Mouse (Mus musculus) lung, postnatal 36 days (tissue): ENCODE results near the gene Nfe2l3.
"Not testable (repeated sequence)": the region's sequence is repeated elsewhere in the genome, so short reads cannot be mapped to it uniquely, and the experiment has no call there.

Experiments used
- DNase-seq: peaks from one replicate; pipeline ENCODE4 v3.0.0; 2022; ENCODE audit warnings: mixed read lengths

Nfe2l3 gene

GRCm38 (mm10) chr6:51432535-51433397 lies at the start of gene Nfe2l3:
Nfe2l3 (plus strand) TSS chr6:51432670.
- peak; percentile 74 for DNase-seq

- DNase-seq: peak; percentile 96
Observed at GRCm38 (mm10) chr6:51383769-51384755, 48.4 kb upstream of the Nfe2l3 start.

GRCm38 (mm10) chr6:51390505-51390904 lies 42.0 kb upstream of the Nfe2l3 start:
- DNase-seq: peak; percentile 17

GRCm38 (mm10) chr6:51391816-51392490 lies 40.5 kb upstream of the Nfe2l3 start:
- DNase-seq: no peak

GRCm38 (mm10) chr6:51393341-51394128 lies 38.9 kb upstream of the Nfe2l3 start:
- peak; percentile 71 for DNase-seq

GRCm38 (mm10) chr6:51394367-51394766 lies 38.1 kb upstream of the Nfe2l3 start:
- DNase-seq: not testable (repeated sequence)

GRCm38 (mm10) chr6:51394963-51395362 lies 37.5 kb upstream of the Nfe2l3 start:
- not testable (repeated sequence) for DNase-seq

- DNase-seq: no peak
Observed at GRCm38 (mm10) chr6:51395486-51395885, 37.0 kb upstream of the Nfe2l3 start.

GRCm38 (mm10) chr6:51399113-51399518 lies 33.4 kb upstream of the Nfe2l3 start:
- DNase-seq: peak; percentile 77

GRCm38 (mm10) chr6:51401294-51401693 lies 31.2 kb upstream of the Nfe2l3 start:
- DNase-seq: no peak

GRCm38 (mm10) chr6:51403598-51403997 lies 28.9 kb upstream of the Nfe2l3 start:
- no peak for DNase-seq

- DNase-seq: no peak
Observed at GRCm38 (mm10) chr6:51404502-51404901, 28.0 kb upstream of the Nfe2l3 start.

- DNase-seq: no peak
Observed at GRCm38 (mm10) chr6:51416433-51416832, 16.0 kb upstream of the Nfe2l3 start.

GRCm38 (mm10) chr6:51417306-51417936 lies 15.0 kb upstream of the Nfe2l3 start:
- peak; percentile 38 for DNase-seq

- no peak for DNase-seq
Observed at GRCm38 (mm10) chr6:51423466-51424122, 8.9 kb upstream of the Nfe2l3 start.

GRCm38 (mm10) chr6:51424537-51424936 lies 7.9 kb upstream of the Nfe2l3 start:
- DNase-seq: no peak

- DNase-seq: no peak
Observed at GRCm38 (mm10) chr6:51434270-51434669, 1.8 kb downstream of the Nfe2l3 start.

- peak; percentile 45 for DNase-seq
Observed at GRCm38 (mm10) chr6:51437665-51438064, 5.2 kb downstream of the Nfe2l3 start.

- DNase-seq: no peak
Observed at GRCm38 (mm10) chr6:51438826-51439330, 6.4 kb downstream of the Nfe2l3 start.

- no peak for DNase-seq
Observed at GRCm38 (mm10) chr6:51442191-51442835, 9.8 kb downstream of the Nfe2l3 start.
